Mouse (Mus musculus): ENCODE measurements at regions not wholly inside any gene's neighbourhood (a gene's known extent, or its start where the extent isn't known, plus 50 kb on each side); places are given as distances from the start of the nearest gene placed in this dataset.

GRCm38 (mm10) chr15:64541395-64541794, 276.1 kb upstream of the Gm21798 start:
- H3K4me3 ChIP-seq (ENCODE audit: low read depth, low read length), result no peak overlapping the region
- H3K4me2 ChIP-seq (ENCODE audit: low read depth, low read length), result no peak overlapping the region
- H3K4me1 ChIP-seq (ENCODE audit: control insufficient read depth, insufficient read depth, low read length), result peaks cover 6% of the 10 kb centered on the region; the same call in 1 of the 2 replicates
- peak; percentile 47; the same call in 1 of the 2 replicates for ATAC-seq (ENCODE audit: low read depth)
- no peaks in the 10 kb centered on the region for H3K27me3 ChIP-seq (ENCODE audit: control insufficient read depth, insufficient read depth, low read length)
- H3K27ac ChIP-seq (ENCODE audit: low read depth, low read length), result no peak overlapping the region
- H3K9ac ChIP-seq (replicated peaks; ENCODE audit: low read depth, low read length), result no peak overlapping the region
- WGBS, result 57% methylated on average over 3 of the region's 3 CpGs
- no peaks in the 10 kb centered on the region for H3K9me3 ChIP-seq (ENCODE audit: control insufficient read depth, low read length)
- H3K36me3 ChIP-seq (ENCODE audit: control insufficient read depth, insufficient read depth, low read length), result no peaks in the 10 kb centered on the region

DNA sequence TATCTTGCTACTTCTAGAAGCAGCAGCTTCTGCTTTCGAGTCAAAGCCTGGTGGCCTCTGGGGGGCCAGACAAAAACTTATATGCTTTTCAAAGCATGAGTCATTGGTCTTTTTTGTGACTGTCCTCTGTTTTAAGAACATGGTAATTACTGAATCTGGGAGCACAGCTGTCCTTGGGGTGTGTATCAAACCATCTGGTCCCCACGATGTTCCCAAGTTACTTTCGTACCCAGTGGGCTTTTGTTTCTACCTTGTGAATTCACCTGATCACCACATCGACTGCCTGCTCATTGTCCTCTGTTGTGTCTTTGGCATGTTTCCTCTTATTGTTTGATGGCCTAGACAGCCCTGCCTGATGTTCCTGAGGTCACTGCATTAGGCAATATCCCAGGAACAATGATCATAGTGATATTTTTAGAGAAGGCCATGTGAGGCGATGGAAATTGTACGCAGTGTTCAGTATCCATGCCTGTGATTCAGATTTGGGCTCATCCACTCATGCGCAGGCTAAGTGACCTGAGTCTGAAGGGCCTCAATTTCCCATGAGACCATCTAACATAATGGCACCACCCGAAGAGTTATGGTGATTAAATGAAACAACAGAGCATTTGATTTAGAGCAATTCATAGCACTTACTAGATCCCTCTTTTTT, 275.1 kb upstream of the Gm21798 start:
- ATAC-seq (ENCODE audit: low read depth), result 0 out of 2 replicates have a peak, but pooled peaks have one; percentile 61
- Histone ChIP-seq H3K27me3 (ENCODE audit: control insufficient read depth, insufficient read depth, low read length) (no peaks in the 10 kb centered on the region), H3K4me3 (ENCODE audit: low read depth, low read length) (no peak overlapping the region), H3K9ac (replicated peaks; ENCODE audit: low read depth, low read length) (no peak overlapping the region), H3K4me1 (ENCODE audit: control insufficient read depth, insufficient read depth, low read length) (peaks cover 6% of the 10 kb centered on the region; the same call in 1 of the 2 replicates), H3K36me3 (ENCODE audit: control insufficient read depth, insufficient read depth, low read length) (no peaks in the 10 kb centered on the region), H3K27ac (ENCODE audit: low read depth, low read length) (no peak overlapping the region), H3K9me3 (ENCODE audit: control insufficient read depth, low read length) (no peaks in the 10 kb centered on the region), H3K4me2 (ENCODE audit: low read depth, low read length) (no peak overlapping the region)
- WGBS, result 53% methylated on average over 8 of the region's 8 CpGs

DNA sequence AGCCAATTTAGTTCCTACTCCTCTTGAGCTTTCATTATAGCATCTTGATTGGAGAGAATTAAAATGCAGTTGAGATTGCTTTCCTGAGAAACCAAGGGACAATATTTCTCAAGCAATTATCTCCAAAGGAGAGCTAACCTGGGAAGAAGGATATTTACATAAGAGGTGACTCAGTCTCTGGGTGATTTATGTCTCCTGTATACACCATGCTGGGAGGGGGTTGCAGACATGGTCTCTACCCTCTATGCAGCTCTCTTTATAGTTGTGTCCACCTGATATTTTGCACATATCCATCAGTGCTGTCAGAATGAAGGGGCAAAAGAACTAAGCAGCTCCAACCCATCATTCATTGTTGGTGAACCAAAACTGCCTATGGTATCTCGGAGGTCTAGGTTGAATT, 274.6 kb upstream of the Gm21798 start:
- 85% methylated on average over 1 of the region's 1 CpGs for WGBS
- Histone ChIP-seq H3K4me3 (ENCODE audit: low read depth, low read length) (no peak overlapping the region), H3K36me3 (ENCODE audit: control insufficient read depth, insufficient read depth, low read length) (no peaks in the 10 kb centered on the region), H3K27ac (ENCODE audit: low read depth, low read length) (no peak overlapping the region), H3K27me3 (ENCODE audit: control insufficient read depth, insufficient read depth, low read length) (no peaks in the 10 kb centered on the region), H3K4me2 (ENCODE audit: low read depth, low read length) (no peak overlapping the region), H3K4me1 (ENCODE audit: control insufficient read depth, insufficient read depth, low read length) (peaks cover 6% of the 10 kb centered on the region; the same call in 1 of the 2 replicates), H3K9ac (replicated peaks; ENCODE audit: low read depth, low read length) (no peak overlapping the region), H3K9me3 (ENCODE audit: control insufficient read depth, low read length) (no peaks in the 10 kb centered on the region)
- 0 out of 2 replicates have a peak, but pooled peaks have one; percentile 56 for ATAC-seq (ENCODE audit: low read depth)

DNA sequence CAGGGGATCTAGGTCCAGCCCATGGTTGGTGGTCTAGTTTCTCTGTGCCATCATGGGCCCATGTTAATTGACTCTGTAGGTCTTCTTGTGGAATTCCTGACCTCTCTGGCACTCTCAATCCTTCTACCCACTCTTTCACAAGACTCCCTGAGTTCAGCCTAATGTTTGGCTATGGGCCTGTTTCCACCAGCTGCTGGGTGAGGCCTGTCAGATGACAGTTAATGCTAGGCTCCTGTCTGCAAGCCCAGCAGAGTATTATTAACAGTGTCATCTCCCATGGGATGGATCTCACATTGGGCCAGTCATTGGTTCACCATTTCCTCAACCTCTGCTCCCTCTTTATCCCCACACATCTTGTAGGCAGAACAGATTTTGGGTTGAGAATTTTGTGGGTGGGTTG, 271.5 kb upstream of the Gm21798 start:
- Histone ChIP-seq H3K4me3 (ENCODE audit: low read depth, low read length) (no peak overlapping the region), H3K9me3 (ENCODE audit: control insufficient read depth, low read length) (no peaks in the 10 kb centered on the region), H3K27me3 (ENCODE audit: control insufficient read depth, insufficient read depth, low read length) (no peaks in the 10 kb centered on the region), H3K9ac (replicated peaks; ENCODE audit: low read depth, low read length) (no peak overlapping the region), H3K4me1 (ENCODE audit: control insufficient read depth, insufficient read depth, low read length) (peaks cover 6% of the 10 kb centered on the region; the same call in 1 of the 2 replicates), H3K36me3 (ENCODE audit: control insufficient read depth, insufficient read depth, low read length) (no peaks in the 10 kb centered on the region), H3K4me2 (ENCODE audit: low read depth, low read length) (no peak overlapping the region), H3K27ac (ENCODE audit: low read depth, low read length) (no peak overlapping the region)
- ATAC-seq (ENCODE audit: low read depth), result no peak

- Histone ChIP-seq H3K27me3 (ENCODE audit: control insufficient read depth, insufficient read depth, low read length) (no peaks in the 10 kb centered on the region), H3K4me1 (ENCODE audit: control insufficient read depth, insufficient read depth, low read length) (no peaks in the 10 kb centered on the region), H3K27ac (ENCODE audit: low read depth, low read length) (no peak overlapping the region), H3K9me3 (ENCODE audit: control insufficient read depth, low read length) (no peaks in the 10 kb centered on the region), H3K4me3 (ENCODE audit: low read depth, low read length) (no peak overlapping the region), H3K36me3 (ENCODE audit: control insufficient read depth, insufficient read depth, low read length) (no peaks in the 10 kb centered on the region), H3K9ac (replicated peaks; ENCODE audit: low read depth, low read length) (no peak overlapping the region), H3K4me2 (ENCODE audit: low read depth, low read length) (no peak overlapping the region)
- ATAC-seq (ENCODE audit: low read depth), result no peak
- 89% methylated on average over 2 of the region's 2 CpGs for WGBS
Observed at GRCm38 (mm10) chr15:64557540-64557939, 260.0 kb upstream of the Gm21798 start.

- H3K4me2 ChIP-seq (ENCODE audit: low read depth, low read length), result no peak overlapping the region
- H3K27ac ChIP-seq (ENCODE audit: low read depth, low read length), result no peak overlapping the region
- no peak for ATAC-seq (ENCODE audit: low read depth)
- WGBS, result 76% methylated on average over 1 of the region's 1 CpGs
- H3K4me1 ChIP-seq (ENCODE audit: control insufficient read depth, insufficient read depth, low read length), result no peaks in the 10 kb centered on the region
- H3K9me3 ChIP-seq (ENCODE audit: control insufficient read depth, low read length), result no peaks in the 10 kb centered on the region
- H3K4me3 ChIP-seq (ENCODE audit: low read depth, low read length), result no peak overlapping the region
- no peaks in the 10 kb centered on the region for H3K27me3 ChIP-seq (ENCODE audit: control insufficient read depth, insufficient read depth, low read length)
- no peak overlapping the region for H3K9ac ChIP-seq (replicated peaks; ENCODE audit: low read depth, low read length)
- no peaks in the 10 kb centered on the region for H3K36me3 ChIP-seq (ENCODE audit: control insufficient read depth, insufficient read depth, low read length)
Observed at GRCm38 (mm10) chr15:64558220-64558619, 259.3 kb upstream of the Gm21798 start.

DNA sequence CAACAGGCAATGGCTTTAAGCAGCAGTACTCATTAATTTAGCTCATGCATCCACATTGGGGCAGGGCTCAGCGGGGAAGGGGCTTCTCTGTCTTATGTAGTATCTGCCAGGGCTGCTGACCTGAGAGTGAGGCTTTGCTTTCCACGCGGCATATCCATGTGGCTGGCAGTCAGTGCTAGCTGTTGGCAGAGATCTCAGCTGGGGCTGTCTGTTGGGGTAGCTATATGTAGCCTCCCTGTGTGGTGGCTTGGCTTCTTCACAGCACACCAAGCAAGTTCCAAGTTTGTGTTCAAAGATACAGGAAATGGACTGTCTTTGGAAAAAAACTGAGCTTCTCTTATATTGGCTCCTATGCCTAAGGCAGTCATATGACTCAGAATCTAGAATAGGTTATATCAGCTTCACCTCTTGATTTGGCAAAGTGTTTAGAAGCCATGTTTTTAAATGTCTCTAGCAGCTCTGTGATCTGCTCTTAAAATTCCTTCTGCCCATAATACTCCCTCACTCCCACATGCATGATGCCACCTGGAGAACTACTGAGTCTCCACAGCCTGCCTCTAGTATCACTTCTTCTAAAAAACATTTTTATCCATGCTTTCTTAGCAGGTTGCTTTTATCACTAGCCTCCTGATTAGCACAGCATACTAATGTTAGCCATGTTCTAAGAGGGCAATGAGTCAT, 254.9 kb upstream of the Gm21798 start:
- 84% methylated on average over 3 of the region's 3 CpGs for WGBS
- ATAC-seq (ENCODE audit: low read depth), result no peak
- H3K4me1 ChIP-seq (ENCODE audit: control insufficient read depth, insufficient read depth, low read length), result no peaks in the 10 kb centered on the region

GRCm38 (mm10) chr15:64564703-64565102, 252.8 kb upstream of the Gm21798 start:
- no peak overlapping the region for H3K9ac ChIP-seq (replicated peaks; ENCODE audit: low read depth, low read length)
- no peaks in the 10 kb centered on the region for H3K27me3 ChIP-seq (ENCODE audit: control insufficient read depth, insufficient read depth, low read length)
- no peaks in the 10 kb centered on the region for H3K4me1 ChIP-seq (ENCODE audit: control insufficient read depth, insufficient read depth, low read length)
- H3K9me3 ChIP-seq (ENCODE audit: control insufficient read depth, low read length), result no peaks in the 10 kb centered on the region
- no peaks in the 10 kb centered on the region for H3K36me3 ChIP-seq (ENCODE audit: control insufficient read depth, insufficient read depth, low read length)
- no peak overlapping the region for H3K27ac ChIP-seq (ENCODE audit: low read depth, low read length)
- no peak overlapping the region for H3K4me3 ChIP-seq (ENCODE audit: low read depth, low read length)
- no peak for ATAC-seq (ENCODE audit: low read depth)
- WGBS, result 75% methylated on average over 3 of the region's 3 CpGs
- H3K4me2 ChIP-seq (ENCODE audit: low read depth, low read length), result no peak overlapping the region

More for the DNA sequence above, 254.9 kb upstream of the Gm21798 start:
- no peak overlapping the region for H3K4me2 ChIP-seq (ENCODE audit: low read depth, low read length)
- no peak overlapping the region for H3K27ac ChIP-seq (ENCODE audit: low read depth, low read length)
- H3K36me3 ChIP-seq (ENCODE audit: control insufficient read depth, insufficient read depth, low read length), result no peaks in the 10 kb centered on the region
- no peak overlapping the region for H3K4me3 ChIP-seq (ENCODE audit: low read depth, low read length)
- H3K27me3 ChIP-seq (ENCODE audit: control insufficient read depth, insufficient read depth, low read length), result no peaks in the 10 kb centered on the region
- H3K9ac ChIP-seq (replicated peaks; ENCODE audit: low read depth, low read length), result no peak overlapping the region
- no peaks in the 10 kb centered on the region for H3K9me3 ChIP-seq (ENCODE audit: control insufficient read depth, low read length)

- no peak overlapping the region for H3K9ac ChIP-seq (replicated peaks; ENCODE audit: low read depth, low read length)
- H3K4me2 ChIP-seq (ENCODE audit: low read depth, low read length), result no peak overlapping the region
- no peak overlapping the region for H3K4me3 ChIP-seq (ENCODE audit: low read depth, low read length)
- no peaks in the 10 kb centered on the region for H3K27me3 ChIP-seq (ENCODE audit: control insufficient read depth, insufficient read depth, low read length)
- no peaks in the 10 kb centered on the region for H3K9me3 ChIP-seq (ENCODE audit: control insufficient read depth, low read length)
- no peak for ATAC-seq (ENCODE audit: low read depth)
- H3K36me3 ChIP-seq (ENCODE audit: control insufficient read depth, insufficient read depth, low read length), result no peaks in the 10 kb centered on the region
- no peaks in the 10 kb centered on the region for H3K4me1 ChIP-seq (ENCODE audit: control insufficient read depth, insufficient read depth, low read length)
- 96% methylated on average over 1 of the region's 1 CpGs for WGBS
- no peak overlapping the region for H3K27ac ChIP-seq (ENCODE audit: low read depth, low read length)
Observed at GRCm38 (mm10) chr15:64576891-64577535, 240.5 kb upstream of the Gm21798 start.

Data from neural tube, embryonic 14.5 days (tissue).